Mouse (Mus musculus) right cerebral cortex, adult 2 months (tissue): Measurements from ENCODE around the gene Trpt1.

Source experiments
- DNase-seq, 2 experiments: peaks; one replicate each; pipeline ENCODE4 v3.0.0; 2021 to 2022; ENCODE audit warnings: low spot score in 2 of 2

Gene Trpt1

GRCm38 (mm10) chr19:6992011-6992858 lies 3.7 kb upstream of the Trpt1 start, which contains the start of gene Dnajc4:
Gene Dnajc4 (minus strand): TSS chr19:6992572.
- DNase-seq: peak; percentile 95 to 96

- no peak for DNase-seq
Observed at GRCm38 (mm10) chr19:6993011-6993770, 2.7 kb upstream of the Trpt1 start.

GRCm38 (mm10) chr19:6994002-6994401 lies 1.9 kb upstream of the Trpt1 start:
- no peak for DNase-seq

DNA sequence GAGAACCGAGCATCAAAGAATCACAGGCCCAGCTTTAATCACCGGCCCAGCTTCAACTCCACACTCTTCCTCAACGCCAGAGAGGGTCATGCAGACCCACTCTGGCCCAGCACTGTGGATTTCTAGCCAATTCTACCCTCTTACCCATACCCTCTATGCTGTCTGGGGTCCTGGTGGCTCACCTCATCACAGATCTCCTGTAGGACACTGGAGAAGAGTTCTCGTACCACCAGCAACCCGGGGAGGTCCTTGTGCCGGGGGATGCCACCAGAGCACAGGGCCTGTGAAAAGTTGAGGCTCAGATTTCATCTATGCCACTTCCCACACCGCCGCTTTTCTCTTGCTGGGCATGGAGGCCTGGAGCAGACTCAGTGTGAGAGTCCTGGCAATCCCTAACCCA lies 1.4 kb upstream of the Trpt1 start:
- no peak for DNase-seq

GRCm38 (mm10) chr19:6995255-6995991 lies 508 bp upstream of the Trpt1 start:
- DNase-seq: no peak

- no peak for DNase-seq
Observed at GRCm38 (mm10) chr19:6997721-6998290, 1.9 kb downstream of the Trpt1 start.

- DNase-seq: no peak
Observed at GRCm38 (mm10) chr19:6999360-7000063, 3.6 kb downstream of the Trpt1 start.

GRCm38 (mm10) chr19:7006892-7007593 lies 11.1 kb downstream of the Trpt1 start:
- DNase-seq: no peak

GRCm38 (mm10) chr19:7012426-7012825 lies 16.5 kb downstream of the Trpt1 start:
- DNase-seq: no peak

GRCm38 (mm10) chr19:7013984-7014383 lies 18.1 kb downstream of the Trpt1 start:
- no peak for DNase-seq

DNA sequence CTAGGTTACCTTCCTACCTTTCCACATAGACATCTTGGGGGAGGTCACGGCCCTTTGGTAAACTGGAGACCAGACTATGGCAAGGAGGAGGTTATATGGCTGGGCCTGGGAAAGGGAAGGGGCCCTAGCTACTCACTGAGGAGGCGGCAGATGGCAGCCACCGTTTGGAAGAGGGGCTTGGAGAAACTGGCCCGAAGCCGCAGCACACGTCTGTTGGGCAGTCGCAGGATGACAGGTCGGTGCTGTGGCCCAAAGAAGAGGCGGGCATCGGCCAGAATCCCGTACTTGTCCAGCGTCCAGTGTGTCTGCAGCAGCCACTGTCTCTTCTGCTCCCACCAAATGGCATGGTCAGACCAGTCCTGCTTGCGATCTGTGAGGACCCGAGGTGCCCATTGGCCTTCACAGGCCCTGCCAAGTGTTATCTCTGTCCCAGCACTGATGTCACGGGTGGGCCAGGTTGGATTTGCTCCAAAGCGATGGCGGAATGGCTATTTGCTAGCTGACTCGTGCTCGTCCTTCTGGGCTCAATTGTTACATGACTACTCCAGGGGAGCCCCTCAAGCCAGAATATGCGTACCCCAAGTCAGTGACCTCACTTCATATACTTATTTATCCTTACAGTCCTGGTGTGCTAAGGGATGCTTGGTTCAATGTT lies 18.7 kb downstream of the Trpt1 start:
- DNase-seq: no peak

GRCm38 (mm10) chr19:7017541-7018457 lies 21.9 kb downstream of the Trpt1 start:
- no peak for DNase-seq

DNA sequence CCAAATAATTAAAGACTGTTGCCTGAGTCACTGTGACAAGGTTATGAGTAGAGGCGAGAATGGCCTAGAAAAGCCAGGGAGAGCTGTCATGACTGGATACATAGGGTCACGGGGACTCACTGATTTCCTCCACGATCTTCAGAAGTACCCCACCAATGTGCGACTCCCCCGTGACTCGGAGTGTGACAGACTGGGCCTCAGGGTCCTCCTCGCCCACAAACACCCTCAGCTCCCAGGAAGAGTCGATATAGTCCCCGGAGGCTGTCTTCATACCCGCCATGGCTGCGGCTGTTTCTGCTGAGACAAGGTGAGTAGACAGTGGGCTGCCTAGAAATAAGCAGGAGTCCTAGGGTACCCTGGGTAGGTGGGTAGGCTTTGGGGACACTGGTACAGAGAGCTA lies 22.6 kb downstream of the Trpt1 start:
- DNase-seq: no peak

- no peak for DNase-seq
Observed at GRCm38 (mm10) chr19:7019191-7019590, 23.3 kb downstream of the Trpt1 start, which contains the start of gene Fermt3. Gene Fermt3 (minus strand): TSS chr19:7019469.

DNA sequence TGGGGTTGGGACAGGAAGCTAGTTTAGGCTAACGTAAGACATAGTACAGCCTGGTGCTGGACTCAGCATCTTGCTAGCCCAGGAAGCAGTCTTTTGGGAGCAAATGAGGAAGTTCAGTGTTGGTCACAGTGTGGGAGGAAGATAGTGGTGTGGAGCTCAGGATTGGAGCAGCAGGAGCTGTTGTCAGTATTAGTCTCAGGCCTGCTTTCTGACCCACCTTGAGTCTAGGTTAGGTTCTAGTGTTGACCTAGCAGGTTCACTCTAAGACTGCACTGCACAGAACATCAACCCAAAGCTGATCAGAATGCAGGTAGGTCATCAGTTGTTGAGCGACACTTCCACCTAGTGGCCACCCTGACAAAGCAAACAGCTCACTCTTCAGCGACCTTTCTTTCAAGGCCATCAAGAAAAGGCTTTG lies 24.3 kb downstream of the Trpt1 start:
- peak; percentile 39 to 40 for DNase-seq

- peak; percentile 68 to 70 for DNase-seq
Observed at GRCm38 (mm10) chr19:7029531-7029930, 33.6 kb downstream of the Trpt1 start.

GRCm38 (mm10) chr19:7034006-7034405 lies 38.1 kb downstream of the Trpt1 start:
- DNase-seq: no peak

DNA sequence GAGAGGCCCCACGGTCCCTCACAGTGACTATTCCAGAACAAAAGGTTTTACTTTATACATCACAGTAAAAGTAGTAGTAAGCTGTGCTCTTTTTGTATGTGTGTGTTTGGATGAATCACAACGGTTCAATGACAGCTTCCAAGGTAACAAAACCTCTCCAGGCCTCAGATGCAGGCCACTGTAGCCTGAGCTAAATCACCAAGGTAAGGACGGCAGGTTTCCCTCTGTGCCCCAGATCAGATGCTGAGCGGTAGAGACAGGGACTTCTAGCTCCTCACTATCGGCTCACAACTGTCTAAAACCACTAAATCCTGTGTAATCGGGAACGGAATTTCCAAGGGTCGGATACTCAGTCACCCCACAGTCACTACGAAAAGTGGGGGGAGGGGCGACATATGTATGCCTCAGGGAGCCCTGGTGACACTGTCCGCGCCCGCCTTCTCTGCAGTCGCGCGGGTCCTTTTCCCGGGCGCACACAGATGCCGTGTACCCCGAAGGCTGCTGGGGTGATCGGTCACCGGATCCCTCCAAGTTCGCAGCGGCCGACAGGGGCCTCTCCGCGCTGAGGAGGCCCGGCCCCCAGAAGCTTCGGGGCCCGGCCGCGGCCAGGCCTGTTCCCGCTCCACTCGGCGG lies 43.3 kb downstream of the Trpt1 start:
- DNase-seq: peak; percentile 54 to 57
